Mouse (Mus musculus): Measurements from ENCODE around the gene Pde6h.
A peak's percentile ranks its signal among the peaks of the same experiment; 100 is the strongest.

GRCm38 (mm10) chr6:136887854-136888253, 35.8 kb upstream of the Pde6h start:
- TF ChIP-seq CTCF (IDR thresholded peaks at IDR 0.05), result no peak
- TF ChIP-seq EP300 (IDR thresholded peaks at IDR 0.05), result peak; percentile 83
